Mouse (Mus musculus) retina, postnatal 1 day (tissue): Measurements from ENCODE around the gene Dner.
A peak's percentile ranks its signal among the peaks of the same experiment; 100 is the strongest.

ENCODE experiments used
- DNase-seq: peaks from one replicate; pipeline ENCODE4 v3.0.0-alpha.2; 2012

The Dner gene

DNA sequence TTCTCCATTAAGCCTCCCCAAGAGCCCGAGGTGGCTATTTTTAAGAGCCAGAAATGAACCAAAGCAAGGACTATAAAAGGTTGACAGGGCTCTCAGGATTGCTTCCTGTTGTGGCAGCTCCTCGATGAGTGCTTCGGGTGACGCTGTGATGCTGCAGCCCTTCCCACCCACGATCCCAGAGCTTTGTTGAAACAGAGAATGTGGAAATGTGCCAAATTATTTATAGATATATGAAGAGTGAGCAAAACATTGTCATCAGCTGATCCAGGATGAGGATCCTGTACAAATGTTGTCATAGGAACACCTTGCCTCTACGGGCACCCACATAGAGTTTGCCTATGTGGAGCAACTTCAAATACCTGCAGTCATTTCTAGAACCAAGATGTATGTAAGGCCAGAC lies 67.8 kb downstream of the Dner start:
- no peak for DNase-seq

GRCm38 (mm10) chr1:84622978-84623554 lies 73.0 kb downstream of the Dner start:
- DNase-seq: peak; percentile 18

DNA sequence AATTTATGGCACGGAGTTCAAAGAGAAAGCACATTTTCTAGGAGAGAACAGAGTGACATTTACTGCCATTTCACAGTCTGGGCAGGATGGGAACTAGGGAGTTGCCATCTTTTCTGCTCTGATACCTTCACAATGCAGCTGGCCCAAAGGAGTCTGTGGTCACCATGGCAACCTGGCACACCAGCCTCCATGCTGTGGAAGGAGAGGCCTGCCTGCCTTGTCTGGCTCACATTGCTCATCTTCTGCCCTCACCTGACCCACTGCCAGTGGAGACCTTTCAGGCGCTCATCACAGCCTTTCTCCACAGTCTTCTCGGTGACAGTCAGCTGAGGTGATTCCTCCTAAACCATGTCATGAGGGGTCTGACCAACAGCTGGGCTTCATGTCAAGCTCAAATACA lies 74.7 kb downstream of the Dner start:
- DNase-seq: peak; percentile 70

DNA sequence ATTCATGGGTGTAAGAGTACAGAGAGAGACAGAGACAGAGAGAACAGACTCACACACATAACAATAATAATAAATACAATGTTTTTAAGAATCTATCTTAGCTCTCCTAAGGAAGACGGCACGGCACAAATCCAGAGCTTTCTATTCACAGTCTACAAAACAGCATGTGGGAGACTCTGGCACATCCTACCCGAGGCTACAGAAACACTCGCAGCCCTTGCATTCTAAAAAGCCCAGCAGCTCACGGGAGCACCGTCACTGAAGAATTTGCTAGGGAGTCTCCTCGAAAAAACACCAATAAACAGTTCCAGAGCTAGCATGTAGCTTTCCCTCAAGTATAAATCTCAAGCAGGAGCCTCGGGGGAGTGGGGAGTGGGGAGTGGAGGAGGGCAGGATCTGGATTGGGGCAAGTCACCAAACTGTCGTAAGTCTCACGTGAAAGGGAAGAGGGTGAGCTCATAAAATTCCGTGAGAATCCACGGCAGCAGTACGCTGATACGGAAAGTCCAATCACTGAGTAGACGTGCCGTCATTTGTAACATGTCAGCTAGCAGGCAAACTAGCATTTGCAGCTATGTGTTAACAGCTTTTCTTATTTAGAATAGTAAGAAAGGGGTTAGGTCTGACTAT lies 76.8 kb downstream of the Dner start:
- no peak for DNase-seq

DNA sequence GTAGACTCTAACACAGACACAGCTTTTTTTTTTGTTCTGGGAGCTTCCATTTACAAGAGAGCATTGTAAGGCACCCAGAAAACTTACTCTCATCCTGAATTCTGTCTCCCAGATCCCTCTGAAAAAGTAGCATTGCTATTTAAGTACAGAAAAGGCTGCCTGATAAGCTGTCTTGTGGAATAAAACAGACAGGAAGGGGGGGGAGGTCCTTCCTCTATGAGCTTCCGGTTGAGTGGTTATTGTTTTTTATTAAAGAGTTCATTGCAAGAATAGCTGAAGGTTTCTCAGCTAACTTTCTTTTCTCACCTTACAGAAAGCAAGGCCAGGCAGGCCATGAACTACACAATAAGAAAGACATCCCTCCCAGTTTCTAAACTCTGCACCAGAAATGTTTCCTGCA lies 77.9 kb downstream of the Dner start:
- no peak for DNase-seq

GRCm38 (mm10) chr1:84616133-84616532 lies 79.9 kb downstream of the Dner start:
- no peak for DNase-seq

GRCm38 (mm10) chr1:84614596-84614995 lies 81.4 kb downstream of the Dner start:
- DNase-seq: no peak

GRCm38 (mm10) chr1:84613119-84613518 lies 82.9 kb downstream of the Dner start:
- peak; percentile 27 for DNase-seq

GRCm38 (mm10) chr1:84611331-84611730 lies 84.7 kb downstream of the Dner start:
- DNase-seq: no peak

DNA sequence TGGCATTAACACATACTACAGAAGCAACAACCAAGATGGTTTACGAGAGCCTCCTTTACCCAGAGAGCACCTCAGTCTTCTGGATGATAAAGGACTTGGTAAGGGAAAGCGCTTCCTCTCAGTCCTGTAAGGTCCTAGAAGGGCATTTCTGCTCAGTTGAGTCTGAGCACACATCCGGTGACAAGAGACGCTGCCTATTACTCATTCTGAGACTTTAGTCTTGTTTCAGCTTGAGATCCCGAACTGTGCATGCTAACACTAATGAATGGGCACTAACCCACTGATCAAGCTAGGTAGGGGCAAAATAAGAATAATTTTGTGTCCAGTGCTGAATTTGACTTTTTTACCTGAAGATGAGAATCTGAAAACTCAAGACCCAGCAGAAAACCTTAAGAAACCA lies 97.0 kb downstream of the Dner start:
- DNase-seq: no peak

DNA sequence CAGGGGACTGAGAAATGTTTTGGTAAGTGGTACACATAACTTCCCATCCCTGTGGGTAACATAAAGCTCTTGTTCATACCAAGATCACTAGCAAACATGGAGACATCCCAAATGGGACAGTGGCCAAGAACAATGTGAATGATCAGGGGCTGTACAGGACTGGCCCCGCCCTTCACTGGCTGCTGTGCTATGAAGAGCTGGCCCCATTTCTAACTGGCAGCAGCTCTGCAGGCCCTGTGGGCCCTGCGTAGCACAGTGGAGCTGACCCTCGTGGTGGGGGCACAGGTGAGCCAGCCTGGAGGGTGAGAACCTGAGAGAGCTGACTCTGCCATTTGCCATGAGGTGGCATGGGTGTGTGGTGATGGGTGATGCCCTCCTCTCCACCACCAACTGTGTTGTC lies 100.0 kb downstream of the Dner start:
- no peak for DNase-seq

DNA sequence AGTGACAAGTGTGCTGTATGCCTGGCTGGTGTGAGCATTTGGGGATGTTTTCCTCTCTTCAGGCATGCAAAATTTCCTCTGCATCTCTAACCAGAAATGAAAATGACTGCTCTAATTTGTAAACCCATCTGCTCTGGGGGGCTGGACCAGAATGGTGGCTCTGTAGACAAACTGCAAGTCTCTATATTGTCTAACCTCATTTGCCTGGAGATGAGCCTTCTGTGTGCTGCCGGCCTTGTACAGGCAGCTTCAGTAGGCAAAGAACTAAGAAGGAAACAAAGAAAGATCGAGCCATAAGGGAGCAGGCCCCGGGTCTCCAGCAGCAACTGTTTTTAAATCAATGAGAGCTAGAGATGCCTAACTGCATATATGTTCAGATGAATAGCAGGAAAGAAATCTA lies 103.6 kb downstream of the Dner start:
- no peak for DNase-seq

- DNase-seq: no peak
Observed at GRCm38 (mm10) chr1:84590534-84590933, 105.5 kb downstream of the Dner start.

GRCm38 (mm10) chr1:84585434-84585833 lies 110.6 kb downstream of the Dner start:
- DNase-seq: peak; percentile 65

- DNase-seq: peak; percentile 58
Observed at GRCm38 (mm10) chr1:84581812-84582211, 114.2 kb downstream of the Dner start.

DNA sequence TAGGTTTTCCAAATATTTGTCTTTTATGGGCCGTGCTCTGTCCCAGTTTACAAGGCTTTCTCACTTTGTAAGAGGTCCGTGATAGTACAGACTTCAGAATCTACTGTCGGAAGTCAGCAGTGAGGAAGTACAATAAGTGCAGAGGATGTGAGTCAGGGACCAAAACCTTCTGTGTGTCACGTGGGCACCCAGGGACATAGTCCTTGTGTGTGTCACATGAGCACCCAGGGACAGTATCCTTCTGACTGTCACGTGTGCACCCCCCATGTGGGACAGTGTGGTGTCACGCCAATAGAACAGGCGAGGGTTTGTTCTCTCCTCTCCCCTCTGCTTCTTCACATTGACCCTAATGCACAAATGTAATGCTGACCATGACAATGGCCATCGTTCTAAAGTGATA lies 134.2 kb downstream of the Dner start:
- no peak for DNase-seq

- no peak for DNase-seq
Observed at GRCm38 (mm10) chr1:84561387-84561786, 134.6 kb downstream of the Dner start.

DNA sequence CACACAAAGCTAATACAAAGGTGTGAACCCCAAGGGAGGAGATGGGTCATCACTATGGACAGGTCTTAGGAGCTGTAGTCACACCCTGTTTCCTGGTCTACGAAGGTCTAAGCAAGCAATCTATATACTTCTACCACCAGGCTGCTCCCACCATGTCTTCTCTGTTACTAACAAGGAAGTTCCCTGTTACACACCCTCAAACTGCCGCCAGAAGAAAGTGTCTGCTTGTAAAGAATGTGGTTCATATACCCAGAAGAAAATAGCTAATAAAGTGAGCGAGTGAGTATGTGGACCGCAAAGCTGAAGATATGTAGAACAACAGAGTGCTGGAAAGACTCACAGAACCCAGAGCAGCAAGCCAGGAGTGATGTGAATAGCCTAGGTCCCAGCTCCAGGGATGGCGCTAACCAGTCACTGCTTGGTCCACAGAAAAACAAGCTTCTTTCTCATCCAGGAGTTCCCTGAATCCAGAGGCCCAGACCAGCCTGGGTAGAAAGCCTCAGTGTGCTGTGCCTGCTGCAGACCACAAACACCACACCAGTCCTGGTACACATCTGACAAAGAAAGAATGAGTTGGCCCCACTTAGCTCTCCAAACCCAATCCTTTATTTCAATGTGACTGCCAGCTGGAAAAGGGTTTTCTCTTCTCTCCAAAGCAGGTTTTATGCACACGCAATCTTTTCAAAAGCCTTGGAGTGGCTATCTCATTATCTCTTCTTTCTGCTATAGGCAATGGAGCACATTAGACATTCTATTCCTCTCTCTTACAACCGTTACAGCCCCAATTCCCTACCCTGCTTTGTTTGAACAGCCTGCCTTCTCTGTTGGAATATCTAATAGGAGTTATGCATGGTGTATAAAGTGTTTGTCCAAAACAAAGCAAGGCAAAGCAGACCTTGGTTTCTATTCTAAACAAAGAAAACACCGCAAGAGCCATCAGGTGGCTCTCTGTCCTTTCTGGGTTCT lies 139.2 kb downstream of the Dner start:
- DNase-seq: no peak

DNA sequence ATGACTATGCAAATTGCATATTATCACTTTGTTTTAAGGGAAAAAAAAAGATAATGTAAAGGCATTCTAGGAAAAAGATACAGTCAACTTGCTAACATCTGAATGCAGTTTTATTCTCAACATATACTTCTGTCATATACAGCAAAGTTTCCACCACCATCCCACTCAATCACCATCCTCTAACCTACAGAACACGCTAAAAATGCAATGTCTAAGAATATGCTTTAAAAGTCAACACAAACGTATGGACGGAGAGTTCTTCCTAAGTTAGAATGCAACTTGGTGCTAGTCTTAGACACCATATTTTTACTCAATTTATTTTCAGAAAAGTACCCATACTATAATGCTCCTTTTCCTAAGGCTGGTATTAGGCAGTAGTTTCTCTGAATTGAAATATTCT lies 144.0 kb downstream of the Dner start:
- no peak for DNase-seq

- no peak for DNase-seq
Observed at GRCm38 (mm10) chr1:84550065-84550368, 146.0 kb downstream of the Dner start.

DNA sequence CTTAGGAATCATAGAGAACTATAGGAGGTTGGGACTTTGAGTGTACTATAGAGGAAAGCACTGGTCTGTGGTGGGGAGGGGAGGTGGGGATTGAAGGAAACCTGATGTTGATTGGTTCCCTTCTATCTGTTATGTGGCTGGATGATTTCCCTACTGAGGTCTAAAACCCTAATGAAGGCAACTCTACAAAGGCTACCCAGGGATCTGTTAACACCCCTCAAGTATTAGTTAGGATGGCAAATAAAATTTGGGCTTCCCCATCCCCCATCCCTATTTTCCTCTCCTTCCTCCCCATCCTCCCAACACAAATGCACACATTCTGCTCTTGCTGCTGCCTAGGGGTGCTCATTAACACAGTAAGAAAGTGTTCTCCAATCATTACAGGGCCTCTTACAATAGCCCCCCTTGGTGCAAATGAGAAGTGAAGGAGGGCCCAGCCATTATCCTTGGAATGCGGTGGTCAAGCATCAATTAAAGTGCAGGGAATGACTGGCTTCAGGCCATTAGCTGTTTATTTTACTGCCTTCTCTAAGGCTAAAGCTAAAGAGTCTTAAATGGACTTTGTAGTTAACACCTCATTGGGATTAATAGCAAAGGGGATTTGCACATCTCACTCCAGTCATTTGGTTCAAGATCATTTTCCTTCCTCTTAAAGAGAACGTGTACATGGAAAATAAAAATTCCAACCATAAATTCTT lies 146.5 kb downstream of the Dner start:
- DNase-seq: peak; percentile 27

DNA sequence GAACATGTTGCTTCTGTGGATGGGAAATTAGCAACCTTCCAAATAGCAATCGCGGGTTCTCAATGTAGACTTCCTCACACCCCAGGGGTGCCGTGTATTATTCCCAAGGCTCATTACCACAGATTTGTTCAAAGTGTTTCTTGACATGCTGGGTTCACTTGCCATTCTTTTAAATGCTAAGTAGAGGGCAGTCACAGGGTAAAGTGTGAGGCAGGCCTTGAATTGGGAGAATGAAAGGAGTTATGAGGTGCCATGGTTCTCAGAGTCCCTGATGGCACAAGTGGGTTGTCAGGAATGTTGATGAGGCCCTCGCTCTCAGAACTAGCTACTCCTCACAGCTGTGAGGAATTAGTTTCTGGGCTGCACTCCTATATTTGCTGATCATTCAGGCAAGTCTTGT lies 160.0 kb downstream of the Dner start:
- no peak for DNase-seq

- no peak for DNase-seq
Observed at GRCm38 (mm10) chr1:84525514-84525913, 170.5 kb downstream of the Dner start.

- no peak for DNase-seq
Observed at GRCm38 (mm10) chr1:84524413-84524812, 171.6 kb downstream of the Dner start.
